Mouse (Mus musculus): ENCODE results near the gene Aim2. TPM values are rescaled to one million over a fixed set of nuclear protein-coding genes. Genes with fewer than 3 reads are reported as not detected.

Gene Aim2
- polyA plus RNA-seq, 1 experiment from 2014 or later = 5.8 TPM

- H3K4me1 ChIP-seq (replicated peaks; ENCODE audit: control insufficient read depth, insufficient read depth, low read length) = no peaks in the 10 kb centered on the region
- DNase-seq (ENCODE audit: low spot score) = no peak
- no peak overlapping the region for H3K27ac ChIP-seq (ENCODE audit: low read depth, low read length)
- no peaks in the 10 kb centered on the region for H3K27me3 ChIP-seq (ENCODE audit: control insufficient read depth, insufficient read depth, low read length)
- H3K4me3 ChIP-seq (ENCODE audit: low read depth, low read length) = no peak overlapping the region
- no peaks in the 10 kb centered on the region for H3K9me3 ChIP-seq (ENCODE audit: control insufficient read depth, low read length)
- H3K4me2 ChIP-seq (ENCODE audit: low read depth, low read length, severe bottlenecking) = no peak overlapping the region
- 76% methylated on average over 4 of the region's 4 CpGs for WGBS
- ATAC-seq (replicated peaks; ENCODE audit: low FRiP score) = no peak
- H3K36me3 ChIP-seq (ENCODE audit: control insufficient read depth, insufficient read depth, low read length) = no peaks in the 10 kb centered on the region
- no peak overlapping the region for H3K9ac ChIP-seq (ENCODE audit: low read length)
Observed at GRCm38 (mm10) chr1:173324961-173325360, 25.7 kb upstream of the Aim2 start.

- no peak for ATAC-seq (replicated peaks; ENCODE audit: low FRiP score)
- 90% methylated on average over 1 of the region's 1 CpGs for WGBS
- no peaks in the 10 kb centered on the region for H3K9me3 ChIP-seq (ENCODE audit: control insufficient read depth, low read length)
- H3K4me3 ChIP-seq (ENCODE audit: low read depth, low read length) = no peak overlapping the region
- no peak overlapping the region for H3K9ac ChIP-seq (ENCODE audit: low read length)
- no peak overlapping the region for H3K27ac ChIP-seq (ENCODE audit: low read depth, low read length)
- no peak for DNase-seq (ENCODE audit: low spot score)
- H3K4me1 ChIP-seq (replicated peaks; ENCODE audit: control insufficient read depth, insufficient read depth, low read length) = no peaks in the 10 kb centered on the region
- no peaks in the 10 kb centered on the region for H3K27me3 ChIP-seq (ENCODE audit: control insufficient read depth, insufficient read depth, low read length)
- H3K36me3 ChIP-seq (ENCODE audit: control insufficient read depth, insufficient read depth, low read length) = no peaks in the 10 kb centered on the region
- H3K4me2 ChIP-seq (ENCODE audit: low read depth, low read length, severe bottlenecking) = no peak overlapping the region
Observed at GRCm38 (mm10) chr1:173325395-173325794, 25.3 kb upstream of the Aim2 start.

GRCm38 (mm10) chr1:173326552-173326951 is 24.1 kb upstream of the Aim2 start:
- H3K9me3 ChIP-seq (ENCODE audit: control insufficient read depth, low read length) = no peaks in the 10 kb centered on the region
- ATAC-seq (replicated peaks; ENCODE audit: low FRiP score) = no peak
- H3K27me3 ChIP-seq (ENCODE audit: control insufficient read depth, insufficient read depth, low read length) = no peaks in the 10 kb centered on the region
- H3K36me3 ChIP-seq (ENCODE audit: control insufficient read depth, insufficient read depth, low read length) = no peaks in the 10 kb centered on the region
- no peaks in the 10 kb centered on the region for H3K4me1 ChIP-seq (replicated peaks; ENCODE audit: control insufficient read depth, insufficient read depth, low read length)
- no peak for DNase-seq (ENCODE audit: low spot score)
- H3K27ac ChIP-seq (ENCODE audit: low read depth, low read length) = no peak overlapping the region
- no peak overlapping the region for H3K9ac ChIP-seq (ENCODE audit: low read length)
- no peak overlapping the region for H3K4me2 ChIP-seq (ENCODE audit: low read depth, low read length, severe bottlenecking)
- WGBS = 85% methylated on average over 1 of the region's 1 CpGs
- no peak overlapping the region for H3K4me3 ChIP-seq (ENCODE audit: low read depth, low read length)

- H3K27ac ChIP-seq (ENCODE audit: low read depth, low read length) = no peak overlapping the region
- H3K27me3 ChIP-seq (ENCODE audit: control insufficient read depth, insufficient read depth, low read length) = no peaks in the 10 kb centered on the region
- no peaks in the 10 kb centered on the region for H3K9me3 ChIP-seq (ENCODE audit: control insufficient read depth, low read length)
- H3K4me1 ChIP-seq (replicated peaks; ENCODE audit: control insufficient read depth, insufficient read depth, low read length) = no peaks in the 10 kb centered on the region
- no peak overlapping the region for H3K4me2 ChIP-seq (ENCODE audit: low read depth, low read length, severe bottlenecking)
- DNase-seq (ENCODE audit: low spot score) (no peak), ATAC-seq (replicated peaks; ENCODE audit: low FRiP score) (peak; percentile 51)
- H3K36me3 ChIP-seq (ENCODE audit: control insufficient read depth, insufficient read depth, low read length) = no peaks in the 10 kb centered on the region
- no peak overlapping the region for H3K9ac ChIP-seq (ENCODE audit: low read length)
- 47% methylated on average over 8 of the region's 8 CpGs for WGBS
- no peak overlapping the region for H3K4me3 ChIP-seq (ENCODE audit: low read depth, low read length)
Observed at GRCm38 (mm10) chr1:173328446-173328845, 22.2 kb upstream of the Aim2 start.

- no peaks in the 10 kb centered on the region for H3K36me3 ChIP-seq (ENCODE audit: control insufficient read depth, insufficient read depth, low read length)
- WGBS = 71% methylated on average over 4 of the region's 4 CpGs
- no peaks in the 10 kb centered on the region for H3K27me3 ChIP-seq (ENCODE audit: control insufficient read depth, insufficient read depth, low read length)
- H3K9me3 ChIP-seq (ENCODE audit: control insufficient read depth, low read length) = no peaks in the 10 kb centered on the region
- no peak overlapping the region for H3K9ac ChIP-seq (ENCODE audit: low read length)
- no peak for DNase-seq (ENCODE audit: low spot score)
- no peaks in the 10 kb centered on the region for H3K4me1 ChIP-seq (replicated peaks; ENCODE audit: control insufficient read depth, insufficient read depth, low read length)
- no peak for ATAC-seq (replicated peaks; ENCODE audit: low FRiP score)
- H3K27ac ChIP-seq (ENCODE audit: low read depth, low read length) = no peak overlapping the region
- no peak overlapping the region for H3K4me3 ChIP-seq (ENCODE audit: low read depth, low read length)
- no peak overlapping the region for H3K4me2 ChIP-seq (ENCODE audit: low read depth, low read length, severe bottlenecking)
Observed at GRCm38 (mm10) chr1:173329185-173329584, 21.5 kb upstream of the Aim2 start.

- no peaks in the 10 kb centered on the region for H3K27me3 ChIP-seq (ENCODE audit: control insufficient read depth, insufficient read depth, low read length)
- no peak overlapping the region for H3K27ac ChIP-seq (ENCODE audit: low read depth, low read length)
- no peak overlapping the region for H3K4me2 ChIP-seq (ENCODE audit: low read depth, low read length, severe bottlenecking)
- WGBS = 77% methylated on average over 5 of the region's 5 CpGs
- H3K9me3 ChIP-seq (ENCODE audit: control insufficient read depth, low read length) = no peaks in the 10 kb centered on the region
- ATAC-seq (replicated peaks; ENCODE audit: low FRiP score) (no peak), DNase-seq (ENCODE audit: low spot score) (no peak)
- H3K36me3 ChIP-seq (ENCODE audit: control insufficient read depth, insufficient read depth, low read length) = no peaks in the 10 kb centered on the region
- no peaks in the 10 kb centered on the region for H3K4me1 ChIP-seq (replicated peaks; ENCODE audit: control insufficient read depth, insufficient read depth, low read length)
- no peak overlapping the region for H3K4me3 ChIP-seq (ENCODE audit: low read depth, low read length)
- no peak overlapping the region for H3K9ac ChIP-seq (ENCODE audit: low read length)
Observed at GRCm38 (mm10) chr1:173329743-173330142, 20.9 kb upstream of the Aim2 start.

GRCm38 (mm10) chr1:173332418-173332817 is 18.3 kb upstream of the Aim2 start:
- Histone ChIP-seq H3K4me1 (replicated peaks; ENCODE audit: control insufficient read depth, insufficient read depth, low read length) (peaks cover 2% of the 10 kb centered on the region; the same call in 1 of the 2 replicates), H3K27ac (ENCODE audit: low read depth, low read length) (no peak overlapping the region), H3K9ac (ENCODE audit: low read length) (no peak overlapping the region), H3K9me3 (ENCODE audit: control insufficient read depth, low read length) (no peaks in the 10 kb centered on the region), H3K4me3 (ENCODE audit: low read depth, low read length) (no peak overlapping the region), H3K4me2 (ENCODE audit: low read depth, low read length, severe bottlenecking) (no peak overlapping the region), H3K27me3 (ENCODE audit: control insufficient read depth, insufficient read depth, low read length) (no peaks in the 10 kb centered on the region), H3K36me3 (ENCODE audit: control insufficient read depth, insufficient read depth, low read length) (no peaks in the 10 kb centered on the region)
- 84% methylated on average over 5 of the region's 5 CpGs for WGBS
- no peak for DNase-seq (ENCODE audit: low spot score)
- ATAC-seq (replicated peaks; ENCODE audit: low FRiP score) = no peak

GRCm38 (mm10) chr1:173333312-173334253 is 17.1 kb upstream of the Aim2 start, which contains the start of gene Ackr1:
Ackr1 (minus strand) TSS chr1:173333750.
- ATAC-seq (replicated peaks; ENCODE audit: low FRiP score) (0 out of 2 replicates have a peak, but pooled peaks have one; percentile 10), DNase-seq (ENCODE audit: low spot score) (no peak)
- Histone ChIP-seq H3K27ac (ENCODE audit: low read depth, low read length) (no peak within 1 kb of the TSS), H3K9me3 (ENCODE audit: control insufficient read depth, low read length) (no peaks in the 10 kb centered on the region), H3K36me3 (ENCODE audit: control insufficient read depth, insufficient read depth, low read length) (no peaks in the 10 kb centered on the region), H3K4me1 (replicated peaks; ENCODE audit: control insufficient read depth, insufficient read depth, low read length) (peaks cover 2% of the 10 kb centered on the region; the same call in 1 of the 2 replicates), H3K4me2 (ENCODE audit: low read depth, low read length, severe bottlenecking) (0 out of 2 replicates have a peak within 1 kb of the TSS, but pooled peaks have one; percentile 11), H3K9ac (ENCODE audit: low read length) (no peak within 1 kb of the TSS), H3K27me3 (ENCODE audit: control insufficient read depth, insufficient read depth, low read length) (no peaks in the 10 kb centered on the region), H3K4me3 (ENCODE audit: low read depth, low read length) (no peak within 1 kb of the TSS)
- 72% methylated on average over 9 of the region's 9 CpGs for WGBS

Measured in forebrain, embryonic 11.5 days (tissue).